Mouse (Mus musculus): ENCODE measurements around the gene Map3k6. TPM values are rescaled to one million over a fixed set of nuclear protein-coding genes. Genes with fewer than 3 reads are reported as not detected.

The Map3k6 gene
- total and polyA plus RNA-seq, 3 experiments, result 15.7 to 27.3 (median 16.3) TPM

DNA sequence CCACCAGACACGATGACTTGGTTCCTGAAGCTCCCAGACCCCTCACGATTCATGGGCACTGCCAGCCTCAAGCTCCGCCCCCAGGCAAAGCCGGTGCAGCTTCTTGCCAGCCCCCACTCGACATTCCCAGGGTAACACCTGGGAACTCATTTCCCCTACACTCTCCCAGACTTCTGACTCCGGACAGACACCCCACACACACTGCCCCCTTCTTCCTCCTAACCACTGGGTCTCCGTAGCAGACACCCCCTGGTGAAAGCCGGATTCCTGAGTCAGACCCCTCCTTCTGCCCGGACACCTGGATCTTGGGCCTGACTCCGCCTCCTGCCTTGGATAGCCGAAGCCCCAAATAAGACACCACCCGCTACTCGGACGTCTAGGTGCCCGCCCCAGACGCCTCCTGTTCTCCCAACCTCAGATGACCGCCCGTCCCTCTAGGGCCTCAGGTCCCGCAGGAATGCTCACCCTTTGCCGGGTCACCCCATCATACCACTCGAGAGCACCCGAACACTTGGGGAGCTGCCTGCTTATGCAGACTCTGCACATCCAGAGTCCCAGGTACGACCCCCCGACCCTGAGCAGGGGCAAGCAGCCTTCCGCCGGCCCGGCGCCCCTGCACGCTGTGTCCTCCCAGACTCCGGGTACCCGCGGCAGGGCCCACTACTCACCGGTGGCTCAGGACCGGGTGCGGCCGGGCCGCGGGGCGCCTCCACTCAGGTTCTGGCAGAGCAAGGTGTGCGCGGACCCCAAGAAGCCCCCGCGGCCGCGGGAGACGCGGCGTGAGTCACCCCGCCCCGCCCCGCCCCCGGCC lies 28.7 kb upstream of the Map3k6 start, which contains the start of the genes Cd164l2 and Gpr3:
Gene Cd164l2 (plus strand): TSS at position 381 of the 811 bp plus-strand sequence.
Gene Gpr3 (minus strand): TSS at position 786 of the 811 bp plus-strand sequence.
- WGBS, result 6% methylated on average over 52 of the region's 52 CpGs
- H3K79me2 ChIP-seq (replicated peaks; ENCODE audit: control insufficient read depth, insufficient read depth, low read length), result no peaks in the 10 kb centered on the region

DNA sequence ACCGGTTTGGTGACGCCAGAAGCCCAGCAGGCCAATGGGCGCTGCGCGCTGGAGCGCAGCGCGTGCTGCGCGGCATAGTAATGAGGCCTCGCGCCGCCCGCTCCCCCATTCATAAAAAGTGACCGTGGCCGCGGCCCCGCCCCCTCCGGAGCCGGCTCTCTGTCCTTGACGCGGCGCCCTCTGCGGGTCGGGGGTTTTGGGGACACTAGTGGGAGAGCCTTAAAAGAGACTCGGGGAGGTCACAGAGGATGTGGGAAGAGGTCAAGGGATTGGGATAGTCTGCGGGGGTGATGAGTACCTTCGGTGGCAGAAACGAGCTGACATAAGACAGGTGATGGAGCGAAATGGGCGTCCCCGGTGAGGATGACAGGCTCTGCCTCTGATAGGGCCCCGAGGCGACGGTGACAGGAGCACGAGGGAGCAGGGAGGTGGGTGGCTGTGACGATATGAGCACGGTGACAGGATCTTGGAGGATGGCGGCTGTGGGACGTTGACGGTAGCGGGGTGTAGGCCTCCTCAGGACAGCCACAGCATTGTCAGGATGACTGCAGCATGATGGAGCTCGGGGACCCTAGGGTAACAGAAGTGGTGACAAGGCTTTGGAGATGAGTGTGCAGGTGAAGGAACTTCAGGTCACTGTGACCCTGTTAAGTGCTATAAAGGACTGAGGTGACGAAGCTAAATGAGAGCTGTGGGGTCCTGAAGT lies 27.9 kb upstream of the Map3k6 start:
- H3K9ac ChIP-seq (ENCODE audit: low read depth, low read length), result peak overlapping the region; percentile 5
- TF ChIP-seq POLR2A (IDR thresholded peaks at IDR 0.05; ENCODE audit: insufficient read depth, low read depth, low read length) (no peak), CTCF (IDR thresholded peaks at IDR 0.05) (peak; percentile 69)
- H3K27ac ChIP-seq, result no peak overlapping the region
- peaks cover 5% of the 10 kb centered on the region for H3K4me1 ChIP-seq (ENCODE audit: control insufficient read depth, insufficient read depth, low read length)
- H3K27me3 ChIP-seq (ENCODE audit: control insufficient read depth, insufficient read depth, low read length), result no peaks in the 10 kb centered on the region
- 3% methylated on average over 44 of the region's 44 CpGs for WGBS
- peak overlapping the region; percentile 61 for H3K4me3 ChIP-seq
- no peaks in the 10 kb centered on the region for H3K79me2 ChIP-seq (replicated peaks; ENCODE audit: control insufficient read depth, insufficient read depth, low read length)
- H3K36me3 ChIP-seq (ENCODE audit: control insufficient read depth, insufficient read depth, low read length), result no peaks in the 10 kb centered on the region
- intact Hi-C loops (cut with DNase I), result loop anchor here (2.0 kb wide), 1 partner anchor 204 kb away; no protein-coding TSS in a partner anchor
- peak; percentile 87 to 88 for DNase-seq

More for the DNA sequence above, 28.7 kb upstream of the Map3k6 start, which contains the start of the genes Cd164l2 and Gpr3:
- Histone ChIP-seq H3K36me3 (ENCODE audit: control insufficient read depth, insufficient read depth, low read length) (no peaks in the 10 kb centered on the region), H3K27ac (no peak within 1 kb of the TSS), H3K4me3 (peak within 1 kb of the TSS; percentile 61), H3K27me3 (ENCODE audit: control insufficient read depth, insufficient read depth, low read length) (no peaks in the 10 kb centered on the region), H3K9ac (ENCODE audit: low read depth, low read length) (peak within 1 kb of the TSS; percentile 52), H3K4me1 (ENCODE audit: control insufficient read depth, insufficient read depth, low read length) (peaks cover 5% of the 10 kb centered on the region)
- TF ChIP-seq POLR2A (IDR thresholded peaks at IDR 0.05; ENCODE audit: insufficient read depth, low read depth, low read length) (no peak), CTCF (IDR thresholded peaks at IDR 0.05) (no peak), EP300 (IDR thresholded peaks at IDR 0.05; ENCODE audit: insufficient read depth, low read depth, low read length) (no peak)
- intact Hi-C loops (cut with DNase I), result loop anchor here (2.0 kb wide), 1 partner anchor 203 kb away; no protein-coding TSS in a partner anchor
- DNase-seq, result no peak

DNA sequence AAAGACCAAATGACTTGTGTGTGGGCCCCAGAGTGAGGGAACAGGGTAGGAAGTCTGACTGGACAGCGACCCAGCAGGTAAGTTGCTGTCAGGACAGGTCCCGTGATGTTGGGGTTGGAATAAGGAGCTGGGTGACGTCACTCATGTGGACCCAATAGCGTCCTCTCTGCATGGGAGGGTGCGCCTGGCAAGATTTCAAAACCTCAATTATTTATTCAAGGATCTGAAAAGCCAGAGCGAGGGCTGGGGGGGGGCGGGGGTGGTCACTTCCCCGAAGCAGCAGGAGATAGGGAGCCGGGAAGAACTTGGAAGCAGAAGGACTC lies 27.4 kb upstream of the Map3k6 start:
- Histone ChIP-seq H3K9ac (ENCODE audit: low read depth, low read length) (no peak overlapping the region), H3K4me1 (ENCODE audit: control insufficient read depth, insufficient read depth, low read length) (peaks cover 5% of the 10 kb centered on the region), H3K4me3 (no peak overlapping the region), H3K36me3 (ENCODE audit: control insufficient read depth, insufficient read depth, low read length) (no peaks in the 10 kb centered on the region), H3K27ac (no peak overlapping the region), H3K79me2 (replicated peaks; ENCODE audit: control insufficient read depth, insufficient read depth, low read length) (no peaks in the 10 kb centered on the region), H3K27me3 (ENCODE audit: control insufficient read depth, insufficient read depth, low read length) (no peaks in the 10 kb centered on the region)
- WGBS, result 14% methylated on average over 9 of the region's 9 CpGs
- intact Hi-C loops (cut with DNase I), result loop anchor here (2.0 kb wide), 1 partner anchor 204 kb away; no protein-coding TSS in a partner anchor
- TF ChIP-seq CTCF (IDR thresholded peaks at IDR 0.05) (no peak), EP300 (IDR thresholded peaks at IDR 0.05; ENCODE audit: insufficient read depth, low read depth, low read length) (no peak), POLR2A (IDR thresholded peaks at IDR 0.05; ENCODE audit: insufficient read depth, low read depth, low read length) (no peak)
- DNase-seq, result no peak

DNA sequence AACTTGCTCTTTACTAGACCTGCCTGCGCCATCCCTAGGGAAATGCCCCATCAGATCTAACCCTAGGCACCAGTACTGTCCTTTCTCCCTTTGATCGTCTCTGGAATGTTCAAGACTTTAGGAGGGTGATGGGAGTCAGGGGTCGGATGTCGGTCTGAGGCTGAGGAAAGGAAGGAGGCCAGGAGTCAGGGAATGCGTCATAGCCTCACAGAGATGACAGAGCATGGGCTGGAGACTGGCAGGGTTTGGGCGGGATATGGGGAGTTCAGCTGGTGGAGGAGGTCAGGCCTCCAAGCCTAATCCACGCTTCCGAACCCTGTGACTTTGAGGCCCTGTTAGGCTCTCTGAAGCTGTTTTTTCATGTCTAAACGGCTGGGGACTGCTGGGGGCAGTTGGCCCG lies 27.0 kb upstream of the Map3k6 start:
- peaks cover 5% of the 10 kb centered on the region for H3K4me1 ChIP-seq (ENCODE audit: control insufficient read depth, insufficient read depth, low read length)
- H3K36me3 ChIP-seq (ENCODE audit: control insufficient read depth, insufficient read depth, low read length), result no peaks in the 10 kb centered on the region
- DNase-seq, result no peak
- no peaks in the 10 kb centered on the region for H3K27me3 ChIP-seq (ENCODE audit: control insufficient read depth, insufficient read depth, low read length)
- intact Hi-C loops (cut with DNase I), result loop anchor here (2.0 kb wide), 1 partner anchor 205 kb away; no protein-coding TSS in a partner anchor
- TF ChIP-seq CTCF (IDR thresholded peaks at IDR 0.05), result no peak
- TF ChIP-seq POLR2A (IDR thresholded peaks at IDR 0.05; ENCODE audit: insufficient read depth, low read depth, low read length), result no peak
- TF ChIP-seq EP300 (IDR thresholded peaks at IDR 0.05; ENCODE audit: insufficient read depth, low read depth, low read length), result no peak
- 49% methylated on average over 10 of the region's 10 CpGs for WGBS
- no peaks in the 10 kb centered on the region for H3K79me2 ChIP-seq (replicated peaks; ENCODE audit: control insufficient read depth, insufficient read depth, low read length)
- H3K27ac ChIP-seq, result no peak overlapping the region
- no peak overlapping the region for H3K9ac ChIP-seq (ENCODE audit: low read depth, low read length)
- no peak overlapping the region for H3K4me3 ChIP-seq

DNA sequence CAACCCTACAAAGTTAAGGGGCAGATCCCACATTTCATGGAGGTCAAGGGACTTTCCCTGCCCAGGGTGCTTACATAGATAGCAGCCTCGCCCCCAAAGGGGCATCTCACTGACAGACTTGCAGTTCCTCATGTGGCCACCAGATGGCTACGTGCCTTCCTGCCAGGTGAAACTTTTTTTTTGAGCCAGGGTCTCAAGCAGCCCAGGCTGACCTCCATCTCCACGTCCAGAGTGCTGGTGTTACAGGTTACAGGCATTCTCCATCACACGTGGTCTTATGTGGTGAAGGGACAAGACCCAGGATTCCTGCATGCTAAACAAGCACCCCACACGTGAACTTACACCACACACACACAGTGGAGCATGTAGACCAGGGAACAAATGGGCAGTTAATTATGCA lies 23.0 kb upstream of the Map3k6 start:
- peak; percentile 96 for TF ChIP-seq CTCF (IDR thresholded peaks at IDR 0.05)
- TF ChIP-seq POLR2A (IDR thresholded peaks at IDR 0.05; ENCODE audit: insufficient read depth, low read depth, low read length), result no peak
- 0 out of 2 replicates have a peak, but pooled peaks have one; percentile 26 for TF ChIP-seq EP300 (IDR thresholded peaks at IDR 0.05; ENCODE audit: insufficient read depth, low read depth, low read length)
- peaks cover 5% of the 10 kb centered on the region for H3K4me1 ChIP-seq (ENCODE audit: control insufficient read depth, insufficient read depth, low read length)
- DNase-seq, result peak; percentile 56 to 76
- no peak overlapping the region for H3K27ac ChIP-seq
- no peaks in the 10 kb centered on the region for H3K27me3 ChIP-seq (ENCODE audit: control insufficient read depth, insufficient read depth, low read length)
- H3K36me3 ChIP-seq (ENCODE audit: control insufficient read depth, insufficient read depth, low read length), result no peaks in the 10 kb centered on the region
- no peak overlapping the region for H3K9ac ChIP-seq (ENCODE audit: low read depth, low read length)
- H3K4me3 ChIP-seq, result no peak overlapping the region
- 11% methylated on average over 5 of the region's 5 CpGs for WGBS
- H3K79me2 ChIP-seq (replicated peaks; ENCODE audit: control insufficient read depth, insufficient read depth, low read length), result no peaks in the 10 kb centered on the region
- intact Hi-C loops (cut with DNase I), result loop anchor here (1.0 to 5.0 kb wide), 2 partner anchors 80 to 270 kb away; no protein-coding TSS in a partner anchor

Data from heart, adult 2 months (tissue).